Mouse (Mus musculus): ENCODE data around the gene Chchd6. TPM values are rescaled to one million over a fixed set of nuclear protein-coding genes. Genes with fewer than 3 reads are reported as not detected.
A peak's percentile ranks its signal among the peaks of the same experiment; 100 is the strongest.

Chchd6 gene
- polyA plus RNA-seq, 1 experiment from 2014 or later = 56.5 TPM

GRCm38 (mm10) chr6:89461250-89462222 lies 133.9 kb downstream of the Chchd6 start:
- Histone ChIP-seq H3K9ac (ENCODE audit: low read length) (no peak overlapping the region), H3K4me1 (ENCODE audit: control insufficient read depth in 2 of 2, insufficient read depth in 2 of 2, low read length in 2 of 2) (peaks cover 9 to 22% of the 10 kb centered on the region in 2 experiments), H3K4me3 (ENCODE audit: control insufficient read depth in 1 of 2, insufficient read depth in 1 of 2, low read depth in 1 of 2, low read length in 2 of 2) (no peak overlapping the region), H3K36me3 (ENCODE audit: control insufficient read depth, insufficient read depth, low read length) (no peaks in the 10 kb centered on the region), H3K27ac (replicated peaks in 1 of 2; ENCODE audit: control insufficient read depth in 1 of 2, insufficient read depth in 1 of 2, low read depth in 2 of 2, low read length in 2 of 2) (no peak overlapping the region), H3K9me3 (ENCODE audit: control insufficient read depth, low read length) (no peaks in the 10 kb centered on the region), H3K4me2 (ENCODE audit: low read length) (no peak overlapping the region), H3K27me3 (ENCODE audit: control insufficient read depth, insufficient read depth, low read length) (no peaks in the 10 kb centered on the region)
- WGBS = 57% methylated on average over 9 of the region's 9 CpGs
- no peak for ATAC-seq (ENCODE audit: insufficient number of reproducible peaks, insufficient read depth, low FRiP score, low read depth)

DNA sequence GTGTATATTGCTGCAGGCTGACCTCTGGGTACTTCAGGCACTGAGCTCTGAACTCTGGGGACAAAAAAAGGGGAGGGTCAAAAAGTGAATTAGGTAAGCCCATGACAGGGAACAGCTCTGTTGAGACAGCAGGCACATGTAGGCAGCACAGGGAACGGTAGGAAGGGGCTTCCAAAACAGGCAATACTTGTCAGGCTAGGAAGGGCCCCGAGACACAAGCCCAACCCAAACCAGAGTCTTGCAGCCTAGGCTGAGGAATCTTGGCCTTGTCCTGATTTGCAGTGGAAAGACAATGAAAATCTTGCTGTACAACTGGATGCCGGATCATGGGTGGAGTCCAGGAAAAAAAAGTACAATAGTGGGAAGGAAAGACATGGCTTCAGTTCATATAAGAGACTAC lies 135.8 kb downstream of the Chchd6 start:
- H3K4me2 ChIP-seq (ENCODE audit: low read length) = no peak overlapping the region
- H3K9me3 ChIP-seq (ENCODE audit: control insufficient read depth, low read length) = no peaks in the 10 kb centered on the region
- H3K4me1 ChIP-seq (ENCODE audit: control insufficient read depth in 2 of 2, insufficient read depth in 2 of 2, low read length in 2 of 2) = peaks cover 18 to 35% of the 10 kb centered on the region in 2 experiments
- H3K27ac ChIP-seq (replicated peaks in 1 of 2; ENCODE audit: control insufficient read depth in 1 of 2, insufficient read depth in 1 of 2, low read depth in 2 of 2, low read length in 2 of 2) = no peak overlapping the region
- 67% methylated on average over 3 of the region's 3 CpGs for WGBS
- ATAC-seq (ENCODE audit: insufficient number of reproducible peaks, insufficient read depth, low FRiP score, low read depth) = no peak
- H3K9ac ChIP-seq (ENCODE audit: low read length) = no peak overlapping the region
- no peaks in the 10 kb centered on the region for H3K27me3 ChIP-seq (ENCODE audit: control insufficient read depth, insufficient read depth, low read length)
- H3K36me3 ChIP-seq (ENCODE audit: control insufficient read depth, insufficient read depth, low read length) = no peaks in the 10 kb centered on the region
- no peak overlapping the region for H3K4me3 ChIP-seq (ENCODE audit: control insufficient read depth in 1 of 2, insufficient read depth in 1 of 2, low read depth in 1 of 2, low read length in 2 of 2)

DNA sequence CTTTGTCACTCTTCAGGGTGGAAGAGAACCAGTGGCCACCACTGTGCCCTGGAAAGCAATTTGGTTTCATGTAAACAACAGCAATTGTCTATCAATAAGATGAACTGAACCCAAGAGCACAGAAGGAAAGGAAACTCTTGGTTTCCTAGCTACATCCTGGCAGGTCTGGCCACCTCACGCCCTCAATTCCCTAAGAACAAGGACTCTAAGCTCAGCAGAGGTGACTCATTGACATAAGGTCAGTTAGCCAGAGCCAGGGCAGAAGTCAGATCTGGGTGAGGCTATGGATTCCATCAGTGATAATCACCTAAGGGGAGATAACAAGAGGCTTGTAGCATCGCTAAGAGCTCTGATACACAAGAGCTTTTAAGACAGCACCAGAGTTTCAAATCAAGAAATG lies 137.9 kb downstream of the Chchd6 start:
- Histone ChIP-seq H3K27me3 (ENCODE audit: control insufficient read depth, insufficient read depth, low read length) (no peaks in the 10 kb centered on the region), H3K4me3 (ENCODE audit: control insufficient read depth in 1 of 2, insufficient read depth in 1 of 2, low read depth in 1 of 2, low read length in 2 of 2) (no peak overlapping the region), H3K36me3 (ENCODE audit: control insufficient read depth, insufficient read depth, low read length) (no peaks in the 10 kb centered on the region), H3K27ac (replicated peaks in 1 of 2; ENCODE audit: control insufficient read depth in 1 of 2, insufficient read depth in 1 of 2, low read depth in 2 of 2, low read length in 2 of 2) (no peak overlapping the region), H3K9me3 (ENCODE audit: control insufficient read depth, low read length) (no peaks in the 10 kb centered on the region), H3K9ac (ENCODE audit: low read length) (no peak overlapping the region), H3K4me1 (ENCODE audit: control insufficient read depth in 2 of 2, insufficient read depth in 2 of 2, low read length in 2 of 2) (peaks cover 25 to 51% of the 10 kb centered on the region in 2 experiments), H3K4me2 (ENCODE audit: low read length) (no peak overlapping the region)
- no peak for ATAC-seq (ENCODE audit: insufficient number of reproducible peaks, insufficient read depth, low FRiP score, low read depth)
- WGBS = 61% methylated on average over 2 of the region's 2 CpGs

DNA sequence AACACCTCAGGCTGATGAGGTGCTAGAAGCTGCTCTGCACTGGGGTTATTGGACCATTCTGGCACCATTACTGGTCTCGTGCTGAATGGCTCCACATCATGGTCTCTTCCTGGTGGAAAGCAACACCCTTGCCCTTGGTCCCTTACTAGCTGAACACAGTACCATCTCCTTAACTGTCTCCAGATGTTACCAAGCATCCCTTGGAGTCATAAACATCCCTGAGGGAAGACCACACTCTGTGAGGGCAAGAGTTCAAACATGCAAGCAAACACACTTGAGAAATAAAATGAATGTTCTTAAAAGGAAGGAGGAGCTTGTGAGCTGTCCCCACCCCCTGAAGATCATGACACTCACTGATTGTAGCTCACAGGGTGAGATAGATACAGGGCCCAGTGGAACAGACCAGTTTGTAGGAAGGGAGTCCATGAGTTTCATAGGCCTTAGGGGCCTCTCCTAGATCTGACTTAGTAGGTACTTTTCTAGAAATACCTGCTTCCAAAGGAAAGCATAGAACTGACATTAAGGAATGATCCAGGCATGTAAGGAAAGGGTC lies 139.0 kb downstream of the Chchd6 start:
- Histone ChIP-seq H3K4me1 (ENCODE audit: control insufficient read depth in 2 of 2, insufficient read depth in 2 of 2, low read length in 2 of 2) (peaks cover 21 to 40% of the 10 kb centered on the region in 2 experiments), H3K4me3 (ENCODE audit: control insufficient read depth in 1 of 2, insufficient read depth in 1 of 2, low read depth in 1 of 2, low read length in 2 of 2) (no peak overlapping the region), H3K9me3 (ENCODE audit: control insufficient read depth, low read length) (no peaks in the 10 kb centered on the region), H3K9ac (ENCODE audit: low read length) (no peak overlapping the region), H3K36me3 (ENCODE audit: control insufficient read depth, insufficient read depth, low read length) (no peaks in the 10 kb centered on the region), H3K27ac (replicated peaks in 1 of 2; ENCODE audit: control insufficient read depth in 1 of 2, insufficient read depth in 1 of 2, low read depth in 2 of 2, low read length in 2 of 2) (peak overlapping the region; percentile 52 to 66; a peak in 3 of 4 replicates), H3K4me2 (ENCODE audit: low read length) (no peak overlapping the region), H3K27me3 (ENCODE audit: control insufficient read depth, insufficient read depth, low read length) (no peaks in the 10 kb centered on the region)
- no peak for ATAC-seq (ENCODE audit: insufficient number of reproducible peaks, insufficient read depth, low FRiP score, low read depth)
- WGBS = 44% methylated on average over 1 of the region's 1 CpGs

GRCm38 (mm10) chr6:89455523-89456000 lies 139.9 kb downstream of the Chchd6 start:
- Histone ChIP-seq H3K36me3 (ENCODE audit: control insufficient read depth, insufficient read depth, low read length) (no peaks in the 10 kb centered on the region), H3K9me3 (ENCODE audit: control insufficient read depth, low read length) (no peaks in the 10 kb centered on the region), H3K27me3 (ENCODE audit: control insufficient read depth, insufficient read depth, low read length) (no peaks in the 10 kb centered on the region), H3K4me1 (ENCODE audit: control insufficient read depth in 2 of 2, insufficient read depth in 2 of 2, low read length in 2 of 2) (peaks cover 19 to 35% of the 10 kb centered on the region in 2 experiments), H3K9ac (ENCODE audit: low read length) (no peak overlapping the region), H3K4me2 (ENCODE audit: low read length) (no peak overlapping the region), H3K27ac (replicated peaks in 1 of 2; ENCODE audit: control insufficient read depth in 1 of 2, insufficient read depth in 1 of 2, low read depth in 2 of 2, low read length in 2 of 2) (peak overlapping the region; percentile 52 to 66), H3K4me3 (ENCODE audit: control insufficient read depth in 1 of 2, insufficient read depth in 1 of 2, low read depth in 1 of 2, low read length in 2 of 2) (no peak overlapping the region)
- peak; percentile 65 for ATAC-seq (ENCODE audit: insufficient number of reproducible peaks, insufficient read depth, low FRiP score, low read depth)
- WGBS = 23% methylated on average over 4 of the region's 4 CpGs

GRCm38 (mm10) chr6:89454437-89454836 lies 141.0 kb downstream of the Chchd6 start:
- no peaks in the 10 kb centered on the region for H3K9me3 ChIP-seq (ENCODE audit: control insufficient read depth, low read length)
- no peaks in the 10 kb centered on the region for H3K36me3 ChIP-seq (ENCODE audit: control insufficient read depth, insufficient read depth, low read length)
- H3K27ac ChIP-seq (replicated peaks in 1 of 2; ENCODE audit: control insufficient read depth in 1 of 2, insufficient read depth in 1 of 2, low read depth in 2 of 2, low read length in 2 of 2) = no peak overlapping the region
- no peaks in the 10 kb centered on the region for H3K27me3 ChIP-seq (ENCODE audit: control insufficient read depth, insufficient read depth, low read length)
- no peak overlapping the region for H3K9ac ChIP-seq (ENCODE audit: low read length)
- H3K4me2 ChIP-seq (ENCODE audit: low read length) = no peak overlapping the region
- no peak overlapping the region for H3K4me3 ChIP-seq (ENCODE audit: control insufficient read depth in 1 of 2, insufficient read depth in 1 of 2, low read depth in 1 of 2, low read length in 2 of 2)
- 80% methylated on average over 2 of the region's 2 CpGs for WGBS
- peaks cover 19 to 35% of the 10 kb centered on the region in 2 experiments for H3K4me1 ChIP-seq (ENCODE audit: control insufficient read depth in 2 of 2, insufficient read depth in 2 of 2, low read length in 2 of 2)
- no peak for ATAC-seq (ENCODE audit: insufficient number of reproducible peaks, insufficient read depth, low FRiP score, low read depth)

GRCm38 (mm10) chr6:89452976-89453674 lies 142.3 kb downstream of the Chchd6 start:
- Histone ChIP-seq H3K4me2 (ENCODE audit: low read length) (no peak overlapping the region), H3K27me3 (ENCODE audit: control insufficient read depth, insufficient read depth, low read length) (no peaks in the 10 kb centered on the region), H3K36me3 (ENCODE audit: control insufficient read depth, insufficient read depth, low read length) (no peaks in the 10 kb centered on the region), H3K9me3 (ENCODE audit: control insufficient read depth, low read length) (no peaks in the 10 kb centered on the region), H3K27ac (replicated peaks in 1 of 2; ENCODE audit: control insufficient read depth in 1 of 2, insufficient read depth in 1 of 2, low read depth in 2 of 2, low read length in 2 of 2) (peak overlapping the region; percentile 6 to 35; a peak in 2 of 4 replicates), H3K4me3 (ENCODE audit: control insufficient read depth in 1 of 2, insufficient read depth in 1 of 2, low read depth in 1 of 2, low read length in 2 of 2) (no peak overlapping the region), H3K4me1 (ENCODE audit: control insufficient read depth in 2 of 2, insufficient read depth in 2 of 2, low read length in 2 of 2) (peaks cover 19 to 35% of the 10 kb centered on the region in 2 experiments), H3K9ac (ENCODE audit: low read length) (no peak overlapping the region)
- 22% methylated on average over 7 of the region's 7 CpGs for WGBS
- ATAC-seq (ENCODE audit: insufficient number of reproducible peaks, insufficient read depth, low FRiP score, low read depth) = no peak

Measured in heart, embryonic 14.5 days (tissue).